Mouse (Mus musculus) retina, postnatal 1 day (tissue): ENCODE results near the gene Fam192a.

Source experiments
- DNase-seq: peaks from one replicate; pipeline ENCODE4 v3.0.0-alpha.2; 2012

Fam192a gene

GRCm38 (mm10) chr8:94530643-94531042, 71.2 kb downstream of the Fam192a start:
- DNase-seq, result no peak

- no peak for DNase-seq
Measured at GRCm38 (mm10) chr8:94529875-94530274, 71.9 kb downstream of the Fam192a start.

- DNase-seq, result peak; percentile 72
Measured at GRCm38 (mm10) chr8:94528245-94528644, 73.6 kb downstream of the Fam192a start.

- DNase-seq, result no peak
Measured at GRCm38 (mm10) chr8:94527178-94527577, 74.6 kb downstream of the Fam192a start.

GRCm38 (mm10) chr8:94524554-94524953, 77.2 kb downstream of the Fam192a start:
- no peak for DNase-seq
